Mouse (Mus musculus): Measurements from ENCODE around the gene Hspa1a. TPM values are rescaled to one million over a fixed set of nuclear protein-coding genes. Genes with fewer than 3 reads are reported as not detected.
"Not testable (repeated sequence)": the region's sequence is repeated elsewhere in the genome, so short reads cannot be mapped to it uniquely, and the experiment has no call there.

Gene Hspa1a
- polyA plus RNA-seq, 1 experiment from 2014 or later: 6.4 TPM

DNA sequence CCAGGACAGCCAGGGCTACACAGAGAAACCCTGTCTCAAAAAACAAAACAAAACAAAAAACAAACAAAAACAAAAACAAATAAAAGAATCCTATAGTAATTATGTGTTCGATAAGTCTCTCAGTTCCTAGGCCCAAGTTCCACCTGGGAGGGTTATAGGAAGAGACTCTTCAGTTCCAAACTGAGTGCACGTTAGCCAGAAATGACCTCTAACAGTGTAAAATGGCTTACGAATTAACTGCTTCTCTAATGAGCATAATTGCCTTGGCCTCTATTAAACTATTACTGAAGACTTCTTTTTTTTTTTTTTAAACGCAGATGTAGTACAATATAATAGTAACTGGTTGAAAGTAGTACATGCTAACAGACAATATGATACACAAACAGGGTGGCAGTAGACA, 18.1 kb downstream of the Hspa1a start:
- Histone ChIP-seq H3K36me3 (peaks cover 23% of the 10 kb centered on the region), H3K9me3 (replicated peaks) (no peaks in the 10 kb centered on the region), H3K27ac (ENCODE audit: poor library complexity, severe bottlenecking) (no peak overlapping the region), H3K4me1 (replicated peaks) (peaks cover 14% of the 10 kb centered on the region), H3K4me3 (no peak overlapping the region), H3K9ac (no peak overlapping the region), H3K27me3 (replicated peaks) (peaks cover 13% of the 10 kb centered on the region; the same call in 1 of the 2 replicates), H3K4me2 (no peak overlapping the region)
- 84% methylated on average over 4 of the region's 4 CpGs for WGBS
- no peak for ATAC-seq (ENCODE audit: insufficient number of reproducible peaks, low FRiP score)

DNA sequence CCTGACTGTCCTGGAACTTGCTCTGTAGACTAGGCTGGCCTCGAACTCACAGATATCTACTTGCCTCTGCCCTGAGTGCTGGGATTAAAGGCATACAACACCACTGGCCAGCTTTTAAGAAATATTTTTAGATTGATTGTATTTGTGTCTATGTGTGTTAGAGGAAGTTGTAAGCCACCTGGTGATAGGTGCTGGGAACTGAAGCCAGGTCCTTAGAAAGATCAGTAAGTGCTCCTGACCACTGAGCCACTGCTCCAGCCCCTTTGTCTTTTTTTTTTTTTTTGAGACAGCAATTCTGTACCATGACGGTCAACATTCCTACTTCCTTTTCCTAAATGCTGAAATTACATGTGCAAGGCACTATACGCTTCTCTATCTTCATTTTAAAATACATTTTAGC, 18.7 kb downstream of the Hspa1a start:
- Histone ChIP-seq H3K9me3 (replicated peaks) (no peaks in the 10 kb centered on the region), H3K4me3 (no peak overlapping the region), H3K36me3 (peaks cover 23% of the 10 kb centered on the region), H3K27me3 (replicated peaks) (peaks cover 13% of the 10 kb centered on the region; the same call in 1 of the 2 replicates), H3K9ac (no peak overlapping the region), H3K4me2 (peak overlapping the region; percentile 91; the same call in 1 of the 2 replicates), H3K4me1 (replicated peaks) (peaks cover 14% of the 10 kb centered on the region), H3K27ac (ENCODE audit: poor library complexity, severe bottlenecking) (no peak overlapping the region)
- no peak for ATAC-seq (ENCODE audit: insufficient number of reproducible peaks, low FRiP score)
- 84% methylated on average over 3 of the region's 3 CpGs for WGBS

DNA sequence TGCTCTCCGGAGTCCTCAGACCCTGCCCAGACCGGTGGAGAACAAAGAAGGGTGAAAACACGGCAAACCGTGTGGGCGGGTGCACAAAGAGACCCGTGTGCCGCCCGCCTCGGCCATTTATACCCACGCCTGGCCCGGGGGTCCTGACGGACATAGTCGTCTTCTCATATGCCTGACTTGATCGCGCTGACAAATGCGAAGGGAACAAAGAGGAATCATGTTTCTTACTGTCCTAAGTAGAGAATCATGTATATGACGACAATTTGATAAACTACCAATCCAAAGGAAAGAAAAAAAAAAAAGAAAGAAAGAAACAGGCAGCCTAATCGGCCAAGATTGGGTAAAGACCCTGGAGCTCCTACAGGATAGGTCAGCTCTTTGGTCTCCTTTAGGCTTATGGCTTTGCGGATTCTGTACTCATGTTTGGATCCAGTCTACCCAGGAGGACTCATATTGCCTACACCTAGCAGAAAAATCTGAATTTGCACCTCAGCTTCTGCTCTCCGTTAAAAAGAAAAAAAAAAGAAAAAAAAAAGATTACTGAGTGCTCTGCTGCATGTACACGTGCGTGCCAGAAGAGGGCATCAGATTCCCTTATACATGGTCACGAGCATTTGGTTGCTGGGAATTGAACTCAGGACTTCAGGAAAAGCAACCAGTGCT, 19.4 kb downstream of the Hspa1a start:
- Histone ChIP-seq H3K27ac (ENCODE audit: poor library complexity, severe bottlenecking) (peak overlapping the region; percentile 77), H3K4me3 (peak overlapping the region; percentile 94), H3K36me3 (peaks cover 23% of the 10 kb centered on the region), H3K4me2 (peak overlapping the region; percentile 91), H3K9me3 (replicated peaks) (no peaks in the 10 kb centered on the region), H3K9ac (peak overlapping the region; percentile 99), H3K27me3 (replicated peaks) (peaks cover 13% of the 10 kb centered on the region; the same call in 1 of the 2 replicates), H3K4me1 (replicated peaks) (peaks cover 14% of the 10 kb centered on the region)
- under 1% methylated on average over 23 of the region's 23 CpGs for WGBS
- ATAC-seq (ENCODE audit: insufficient number of reproducible peaks, low FRiP score): peak; percentile 83

DNA sequence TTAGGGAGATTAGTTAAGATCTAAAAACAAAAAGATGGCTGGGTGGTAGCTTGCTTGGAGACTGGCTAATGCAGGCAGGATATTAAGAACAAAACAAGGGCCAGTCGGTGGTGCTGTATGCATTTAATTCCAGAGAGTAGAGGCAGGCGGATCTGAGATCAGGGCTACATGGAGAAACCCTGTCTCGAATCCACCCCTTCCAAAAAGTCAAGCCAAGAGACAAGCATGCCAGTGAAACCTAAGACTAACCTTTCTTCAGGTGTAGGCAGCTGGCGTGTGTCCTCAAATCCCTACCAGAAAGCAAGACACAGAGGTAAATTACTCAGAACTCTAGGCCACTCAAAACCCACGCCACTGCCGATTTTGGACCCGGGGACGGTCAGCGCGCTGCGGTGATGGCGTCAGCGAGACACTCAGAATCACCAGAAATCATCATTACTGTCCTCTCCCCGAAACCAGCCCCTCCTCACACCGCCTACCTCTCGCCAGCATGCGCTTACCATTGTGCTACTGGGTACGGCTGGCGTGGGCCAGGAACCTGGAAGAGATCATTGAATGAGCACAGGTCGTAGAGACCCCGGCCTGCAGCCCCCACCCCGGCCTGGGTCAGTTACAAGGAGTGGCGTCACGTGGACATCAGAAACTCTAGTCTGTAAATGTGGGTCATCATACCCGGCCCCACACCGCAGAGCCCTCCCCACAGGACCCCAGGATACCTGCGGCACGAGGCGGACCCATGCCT, 20.1 kb downstream of the Hspa1a start:
- peak overlapping the region; percentile 99 for H3K9ac ChIP-seq
- under 1% methylated on average over 29 of the region's 29 CpGs for WGBS
- ATAC-seq (ENCODE audit: insufficient number of reproducible peaks, low FRiP score): no peak

DNA sequence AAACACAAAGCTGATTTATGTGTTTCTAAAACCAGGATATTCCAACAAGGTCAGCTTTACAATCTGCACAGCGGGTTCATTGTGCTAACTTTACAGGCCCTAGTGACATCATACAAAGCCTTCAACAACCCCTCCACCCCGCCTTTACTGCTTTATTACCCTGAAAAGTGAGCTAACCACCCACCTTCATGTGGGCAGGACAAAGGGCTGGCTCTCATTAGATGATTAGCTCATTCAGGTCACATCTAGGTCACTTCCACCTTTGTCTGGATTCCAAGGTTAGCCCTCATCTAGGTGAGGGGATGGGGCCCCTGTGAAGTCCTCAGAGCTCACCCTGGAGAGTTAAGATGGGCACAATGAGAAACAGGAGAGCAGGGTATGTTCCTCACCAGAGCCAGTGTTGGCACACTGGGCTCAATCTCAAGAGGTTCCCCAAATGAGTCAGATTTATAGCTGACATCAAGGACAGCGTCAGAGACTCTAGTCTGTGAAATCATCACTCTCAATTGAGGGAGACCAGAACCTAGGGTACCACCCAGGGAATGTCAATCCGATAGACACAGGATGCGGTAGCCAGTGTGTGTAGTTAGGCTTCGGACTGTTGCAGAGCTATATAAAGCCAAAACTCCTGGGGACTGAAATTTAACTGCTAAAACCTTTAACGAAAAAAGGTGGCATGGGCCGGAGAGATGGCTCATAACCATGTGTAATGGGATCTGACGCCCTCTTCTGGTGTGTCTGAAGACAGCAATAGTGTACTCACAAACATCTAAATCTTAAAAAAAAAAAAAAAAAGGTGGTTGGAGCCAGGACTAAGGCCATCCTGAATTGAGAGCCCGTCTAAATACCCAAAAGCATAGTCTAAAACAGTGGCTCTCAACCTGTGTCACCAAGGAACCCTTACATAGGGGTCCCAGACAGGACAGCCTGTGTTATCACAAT, 21.2 kb downstream of the Hspa1a start:
- peaks cover 23% of the 10 kb centered on the region for H3K36me3 ChIP-seq
- WGBS: 38% methylated on average over 10 of the region's 10 CpGs
- peak overlapping the region; percentile 94 for H3K4me3 ChIP-seq
- H3K4me2 ChIP-seq: peak overlapping the region; percentile 91
- no peaks in the 10 kb centered on the region for H3K9me3 ChIP-seq (replicated peaks)
- peaks cover 14% of the 10 kb centered on the region for H3K4me1 ChIP-seq (replicated peaks)
- H3K27ac ChIP-seq (ENCODE audit: poor library complexity, severe bottlenecking): peak overlapping the region; percentile 77
- peaks cover 7% of the 10 kb centered on the region; the same call in 1 of the 2 replicates for H3K27me3 ChIP-seq (replicated peaks)
- H3K9ac ChIP-seq: peak overlapping the region; percentile 99
- ATAC-seq (ENCODE audit: insufficient number of reproducible peaks, low FRiP score): no peak

More for the DNA sequence above, 20.1 kb downstream of the Hspa1a start:
- H3K4me2 ChIP-seq: peak overlapping the region; percentile 91
- peaks cover 11% of the 10 kb centered on the region; the same call in 1 of the 2 replicates for H3K27me3 ChIP-seq (replicated peaks)
- H3K9me3 ChIP-seq (replicated peaks): no peaks in the 10 kb centered on the region
- H3K27ac ChIP-seq (ENCODE audit: poor library complexity, severe bottlenecking): peak overlapping the region; percentile 77
- peak overlapping the region; percentile 94 for H3K4me3 ChIP-seq
- peaks cover 14% of the 10 kb centered on the region for H3K4me1 ChIP-seq (replicated peaks)
- H3K36me3 ChIP-seq: peaks cover 23% of the 10 kb centered on the region

DNA sequence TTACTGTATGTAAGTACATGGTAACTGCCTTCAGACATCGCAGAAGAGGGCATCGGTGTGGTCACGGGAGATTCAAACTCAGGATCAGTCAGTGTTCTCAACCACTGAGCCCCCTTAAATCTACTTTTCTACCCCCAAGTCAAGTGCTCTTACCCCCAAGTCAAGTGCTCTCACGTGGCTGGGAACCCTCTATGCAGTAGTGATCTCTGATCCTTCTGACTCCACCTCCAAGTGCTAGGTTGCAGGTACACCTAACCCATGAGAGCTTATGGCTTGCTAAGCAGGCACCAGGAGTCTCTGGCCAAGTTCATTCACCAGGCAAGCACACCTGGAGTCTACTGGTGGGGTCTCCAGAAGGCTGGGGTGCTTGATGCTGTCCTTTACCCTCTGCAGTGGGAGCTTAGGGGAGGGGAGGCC, 22.4 kb downstream of the Hspa1a start:
- Histone ChIP-seq H3K4me3 (no peak overlapping the region), H3K4me2 (no peak overlapping the region)
- 39% methylated on average over 4 of the region's 4 CpGs for WGBS

DNA sequence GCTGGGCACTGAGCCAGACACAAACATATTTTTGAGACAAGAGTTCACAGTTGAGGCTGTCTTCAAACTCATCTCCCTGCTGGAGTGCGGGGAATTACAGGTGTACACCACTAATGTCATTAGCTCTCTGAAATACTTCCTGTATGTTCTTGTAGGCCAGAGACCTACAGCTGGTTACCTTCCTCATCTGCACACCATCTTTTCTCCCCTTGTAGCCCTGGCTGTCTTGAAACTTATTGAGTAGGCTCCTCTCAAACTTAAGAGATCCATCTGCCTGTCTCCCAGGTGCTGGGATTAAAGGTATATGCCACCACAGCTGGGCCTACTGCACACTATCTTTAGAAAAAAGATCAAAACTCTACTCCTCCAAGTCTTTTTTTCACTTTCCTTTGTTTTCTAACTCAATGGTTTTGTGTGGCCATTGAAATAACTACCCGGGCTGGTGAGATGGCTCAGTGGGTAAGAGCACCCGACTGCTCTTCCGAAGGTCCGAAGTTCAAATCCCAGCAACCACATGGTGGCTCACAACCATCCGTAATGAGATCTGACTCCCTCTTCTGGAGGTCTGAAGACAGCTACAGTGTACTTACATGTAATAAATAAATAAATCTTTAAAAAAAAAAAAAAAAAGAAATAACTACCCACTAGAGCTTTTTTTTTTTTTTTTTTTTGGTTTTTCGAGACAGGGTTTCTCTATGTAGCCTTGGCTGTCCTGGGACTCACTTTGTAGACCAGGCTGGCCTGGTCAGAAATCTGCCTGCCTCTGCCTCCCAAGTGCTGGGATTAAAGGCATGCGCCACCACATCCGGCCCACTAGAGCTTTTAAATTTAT, 23.0 kb downstream of the Hspa1a start:
- H3K4me3 ChIP-seq; H3K9me3 ChIP-seq (replicated peaks); H3K27ac ChIP-seq (ENCODE audit: poor library complexity, severe bottlenecking); H3K27me3 ChIP-seq (replicated peaks); ATAC-seq (ENCODE audit: insufficient number of reproducible peaks, low FRiP score); H3K4me2 ChIP-seq; H3K9ac ChIP-seq: not testable (repeated sequence)
- 65% methylated on average over 9 of the region's 9 CpGs for WGBS
- Histone ChIP-seq H3K36me3 (peaks cover 23% of the 10 kb centered on the region), H3K4me1 (replicated peaks) (peaks cover 18% of the 10 kb centered on the region)

More for the DNA sequence above, 22.4 kb downstream of the Hspa1a start:
- no peak for ATAC-seq (ENCODE audit: insufficient number of reproducible peaks, low FRiP score)
- Histone ChIP-seq H3K4me1 (replicated peaks) (peaks cover 14% of the 10 kb centered on the region), H3K9ac (no peak overlapping the region), H3K36me3 (peaks cover 23% of the 10 kb centered on the region), H3K9me3 (replicated peaks) (no peaks in the 10 kb centered on the region), H3K27me3 (replicated peaks) (no peaks in the 10 kb centered on the region), H3K27ac (ENCODE audit: poor library complexity, severe bottlenecking) (0 out of 2 replicates have a peak overlapping the region, but pooled peaks have one; percentile 23)

DNA sequence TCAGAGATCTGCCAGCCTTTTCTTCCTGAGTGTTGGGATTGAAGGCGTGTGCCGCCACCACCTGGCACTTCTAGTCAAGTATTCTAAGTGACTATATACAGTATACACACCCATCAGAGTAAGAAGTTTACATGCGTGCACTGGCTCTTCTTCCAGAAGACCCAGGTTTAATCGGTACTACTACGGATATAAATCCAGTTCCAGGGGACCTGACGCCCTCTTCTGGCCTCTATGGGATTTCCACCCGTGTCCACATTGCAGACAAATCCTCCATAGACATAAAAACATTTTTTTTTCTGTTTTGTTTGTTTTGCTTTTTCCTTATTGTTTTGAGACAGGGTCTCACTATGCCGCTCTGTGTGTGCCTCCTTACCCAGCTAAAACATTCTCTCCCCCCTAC, 24.4 kb downstream of the Hspa1a start:
- no peak overlapping the region for H3K4me2 ChIP-seq
- H3K9ac ChIP-seq: no peak overlapping the region
- no peak overlapping the region for H3K4me3 ChIP-seq
- H3K27ac ChIP-seq (ENCODE audit: poor library complexity, severe bottlenecking): no peak overlapping the region
- 26% methylated on average over 8 of the region's 8 CpGs for WGBS
- no peaks in the 10 kb centered on the region for H3K9me3 ChIP-seq (replicated peaks)
- H3K27me3 ChIP-seq (replicated peaks): no peaks in the 10 kb centered on the region
- ATAC-seq (ENCODE audit: insufficient number of reproducible peaks, low FRiP score): no peak
- peaks cover 23% of the 10 kb centered on the region for H3K36me3 ChIP-seq
- peaks cover 18% of the 10 kb centered on the region for H3K4me1 ChIP-seq (replicated peaks)

DNA sequence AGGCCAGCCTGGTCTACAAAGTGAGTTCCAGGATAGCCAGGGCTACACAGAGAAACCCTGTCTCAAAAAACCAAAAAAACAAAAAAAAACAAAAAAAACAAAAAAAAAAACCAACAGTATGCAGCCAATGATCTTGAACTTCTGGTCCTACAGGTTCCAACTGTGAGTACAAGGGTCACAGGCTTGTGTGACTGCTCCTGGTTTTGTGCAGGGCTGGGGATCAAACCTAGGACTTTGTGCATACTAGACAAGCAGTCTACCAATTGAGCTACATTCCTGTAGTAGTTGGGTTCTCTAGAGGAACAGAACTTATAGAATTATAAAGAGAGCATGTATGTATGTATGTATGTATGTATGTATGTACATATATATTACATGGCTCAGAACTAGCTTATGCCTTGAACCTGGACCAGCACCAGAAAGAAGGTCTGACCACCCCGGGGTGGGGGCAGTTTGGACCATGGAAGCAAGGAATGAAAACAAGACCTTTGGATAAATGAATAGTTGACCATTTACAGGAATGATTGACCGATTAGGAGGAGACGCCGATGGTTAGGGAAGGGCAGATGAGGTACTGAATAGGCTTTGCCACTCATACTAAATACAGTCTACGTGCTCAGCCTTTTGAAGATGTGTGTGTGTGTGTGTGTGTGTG, 25.3 kb downstream of the Hspa1a start:
- Histone ChIP-seq H3K27ac (ENCODE audit: poor library complexity, severe bottlenecking) (no peak overlapping the region), H3K9me3 (replicated peaks) (no peaks in the 10 kb centered on the region), H3K9ac (no peak overlapping the region), H3K4me3 (no peak overlapping the region), H3K4me1 (replicated peaks) (peaks cover 21% of the 10 kb centered on the region), H3K4me2 (no peak overlapping the region), H3K27me3 (replicated peaks) (no peaks in the 10 kb centered on the region), H3K36me3 (peaks cover 23% of the 10 kb centered on the region)
- no peak for ATAC-seq (ENCODE audit: insufficient number of reproducible peaks, low FRiP score)
- 86% methylated on average over 5 of the region's 5 CpGs for WGBS

DNA sequence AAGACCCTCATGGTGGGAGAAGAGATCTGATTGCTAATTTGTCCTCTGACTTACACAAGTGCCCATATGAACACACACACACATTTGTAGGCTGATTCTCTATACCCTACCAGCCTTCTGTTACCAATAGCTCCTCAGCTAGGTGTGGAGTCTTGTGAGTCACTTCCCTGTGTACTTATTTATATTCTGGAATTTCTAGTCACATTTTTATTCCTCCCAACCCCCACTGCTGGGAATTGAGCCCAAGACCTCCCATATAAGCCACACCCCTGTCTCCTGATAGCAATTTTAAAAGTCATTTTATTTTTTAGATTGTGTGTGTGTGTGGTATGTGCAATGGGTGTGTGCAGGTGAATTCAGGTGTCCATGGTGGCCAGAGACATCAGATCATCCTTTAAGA, 27.6 kb downstream of the Hspa1a start:
- Histone ChIP-seq H3K27ac (ENCODE audit: poor library complexity, severe bottlenecking) (no peak overlapping the region), H3K9ac (no peak overlapping the region)

More for the DNA sequence above, 27.6 kb downstream of the Hspa1a start:
- Histone ChIP-seq H3K36me3 (peaks cover 1% of the 10 kb centered on the region), H3K4me2 (no peak overlapping the region), H3K4me1 (replicated peaks) (peaks cover 9% of the 10 kb centered on the region), H3K27me3 (replicated peaks) (no peaks in the 10 kb centered on the region), H3K4me3 (no peak overlapping the region), H3K9me3 (replicated peaks) (no peaks in the 10 kb centered on the region)
- no peak for ATAC-seq (ENCODE audit: insufficient number of reproducible peaks, low FRiP score)

All from heart, embryonic 12.5 days (tissue).